Mouse (Mus musculus) liver, embryonic 11.5 days (tissue): ENCODE results near the gene Ndufc1. TPM values are rescaled to one million over a fixed set of nuclear protein-coding genes. Genes with fewer than 3 reads are reported as not detected.

Source experiments
- ATAC-seq: fragments of 200-750 bp; cut with Nextera tagmentation; replicated peaks from 2 replicates; pipeline ENCODE4 v1.8.0; 2017; ENCODE audit warnings: moderate number of reproducible peaks, mild to moderate bottlenecking, moderate TSS enrichment, moderate library complexity; ENCODE audit not compliant: low FRiP score
- DNase-seq: peaks from one replicate; pipeline ENCODE4 v3.0.0-alpha.2; 2017; ENCODE audit warnings: low spot score
- H3K27ac ChIP-seq: fragments of 300-500 bp; sonication (generic); 2 replicates; pipeline ENCODE4 v1.5.1; 2014; ENCODE audit warnings: mild to moderate bottlenecking, low read depth, low read length, control low read depth
- H3K27me3 ChIP-seq: fragments of 300-500 bp; sonication (generic); replicated peaks from 2 replicates; pipeline ENCODE4 v1.6.1; 2014; ENCODE audit warnings: low read length, mixed read lengths; ENCODE audit not compliant: control insufficient read depth, insufficient read depth
- H3K36me3 ChIP-seq: fragments of 300-500 bp; sonication (generic); 2 replicates; pipeline ENCODE4 v1.6.1; 2014; ENCODE audit warnings: mild to moderate bottlenecking, low read length, moderate library complexity, mixed read lengths; ENCODE audit not compliant: control insufficient read depth, insufficient read depth
- H3K4me1 ChIP-seq: fragments of 300-500 bp; sonication (generic); replicated peaks from 2 replicates; pipeline ENCODE4 v1.6.1; 2014; ENCODE audit warnings: low read length, mixed read lengths; ENCODE audit not compliant: control insufficient read depth, insufficient read depth
- H3K4me2 ChIP-seq: fragments of 300-500 bp; sonication (generic); 2 replicates; pipeline ENCODE4 v1.6.1; 2014; ENCODE audit warnings: mild to moderate bottlenecking, control low read depth, moderate library complexity
- H3K4me3 ChIP-seq: fragments of 300-500 bp; sonication (generic); 2 replicates; pipeline ENCODE4 v1.5.1; 2014; ENCODE audit warnings: low read depth, low read length, control low read depth
- H3K9ac ChIP-seq: fragments of 300-500 bp; sonication (generic); 2 replicates; pipeline ENCODE4 v1.6.1; 2014; ENCODE audit warnings: low read depth, low read length, control low read depth
- H3K9me3 ChIP-seq: fragments of 300-500 bp; sonication (generic); 2 replicates; pipeline ENCODE4 v1.6.1; 2016; ENCODE audit warnings: low read length, inconsistent platforms, mixed read lengths; ENCODE audit not compliant: control insufficient read depth
- WGBS: fragments of 180-500 bp; shearing (Covaris S2); extraction: QIAGEN DNeasy Blood & Tissue Kit; methylation state at CpG from one replicate; pipeline ENCODE4 v1.1.7; 2014; 5-methylcytosine and 5-hydroxymethylcytosine counted together
- polyA plus RNA-seq: library from polyadenylated mRNA; unstranded; fragments of >200 nt; fragmentation: Nextera tagmentation; extraction: Ambion mirVana; gene quantifications from 2 replicates; pipeline ENCODE4 v1.2.1, GENCODE M21; 2014

Ndufc1 gene
- polyA plus RNA-seq, 1 experiment from 2014 or later = 701 TPM

GRCm38 (mm10) chr3:51379786-51380659 is 28.8 kb downstream of the Ndufc1 start:
- Histone ChIP-seq H3K36me3 (no peaks in the 10 kb centered on the region), H3K9me3 (no peaks in the 10 kb centered on the region), H3K9ac (no peak overlapping the region), H3K27me3 (no peaks in the 10 kb centered on the region), H3K4me2 (no peak overlapping the region), H3K27ac (no peak overlapping the region), H3K4me1 (peaks cover 13% of the 10 kb centered on the region), H3K4me3 (no peak overlapping the region)
- ATAC-seq (no peak), DNase-seq (no peak)
- 72% methylated on average over 5 of the region's 5 CpGs for WGBS

- 86% methylated on average over 3 of the region's 3 CpGs for WGBS
- peak overlapping the region; percentile 46 for H3K9ac ChIP-seq
- no peak for ATAC-seq
- no peaks in the 10 kb centered on the region for H3K27me3 ChIP-seq
- H3K36me3 ChIP-seq = no peaks in the 10 kb centered on the region
- H3K4me2 ChIP-seq = peak overlapping the region; percentile 69
- DNase-seq = no peak
- H3K9me3 ChIP-seq = no peaks in the 10 kb centered on the region
- peaks cover 13% of the 10 kb centered on the region for H3K4me1 ChIP-seq
- H3K27ac ChIP-seq = peak overlapping the region; percentile 2; the same call in 1 of the 2 replicates
- peak overlapping the region; percentile 40 for H3K4me3 ChIP-seq
These were observed 30.2 kb downstream of the Ndufc1 start for GRCm38 (mm10) chr3:51378665-51378946.

- ATAC-seq (no peak; the same call in 1 of the 2 replicates), DNase-seq (no peak)
- Histone ChIP-seq H3K4me2 (peak overlapping the region; percentile 69), H3K27ac (peak overlapping the region; percentile 2; the same call in 1 of the 2 replicates), H3K36me3 (no peaks in the 10 kb centered on the region), H3K4me3 (peak overlapping the region; percentile 40), H3K9ac (peak overlapping the region; percentile 46), H3K9me3 (no peaks in the 10 kb centered on the region), H3K4me1 (peaks cover 13% of the 10 kb centered on the region), H3K27me3 (no peaks in the 10 kb centered on the region)
- WGBS = 33% methylated on average over 31 of the region's 31 CpGs
These were observed 30.7 kb downstream of the Ndufc1 start for GRCm38 (mm10) chr3:51377878-51378664.

DNA sequence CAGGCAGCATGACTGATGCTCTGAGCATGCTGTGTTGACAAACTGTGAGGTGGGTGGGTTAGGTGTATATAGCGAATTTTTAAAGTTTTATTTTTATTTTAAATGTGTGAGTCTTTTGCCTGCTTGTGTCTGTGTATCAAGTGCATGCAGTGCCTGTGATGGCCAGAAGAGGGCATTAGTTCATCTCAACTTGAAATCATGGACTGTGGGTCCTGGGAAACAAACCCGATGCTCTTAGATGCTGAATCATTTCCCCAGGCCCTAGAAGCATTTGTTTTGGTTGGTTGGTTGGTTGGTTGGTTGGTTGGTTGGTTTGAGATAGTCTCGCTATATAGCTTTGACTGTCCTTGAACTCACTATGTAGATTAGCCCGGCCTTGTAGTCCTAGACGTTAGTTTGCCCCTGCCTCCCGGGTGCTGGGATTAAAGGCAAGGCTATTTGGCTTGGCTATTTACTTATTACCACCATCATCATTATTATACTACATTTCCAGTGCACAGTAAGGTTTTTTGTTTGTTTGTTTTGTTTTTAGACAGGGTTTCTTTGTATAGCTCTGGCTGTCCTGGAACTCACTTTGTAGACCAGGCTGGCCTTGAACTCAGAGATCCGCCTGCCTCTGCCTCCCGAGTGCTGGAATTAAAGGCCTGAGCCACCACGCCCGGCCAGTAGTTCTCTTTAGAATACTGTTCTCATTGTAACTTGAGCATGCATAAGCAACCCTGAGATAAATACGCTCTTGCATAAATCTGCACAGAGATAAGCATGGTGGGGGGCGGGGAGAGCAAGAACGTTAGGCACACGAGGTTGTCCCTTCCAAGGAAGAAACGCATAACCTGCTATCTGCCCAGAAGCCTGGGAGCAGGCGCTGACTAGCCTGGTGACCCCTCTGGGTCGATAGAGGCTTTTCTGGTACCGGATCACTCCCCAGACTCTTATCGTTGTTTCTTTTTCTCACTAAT is 33.2 kb downstream of the Ndufc1 start:
- Histone ChIP-seq H3K4me3 (no peak overlapping the region), H3K36me3 (no peaks in the 10 kb centered on the region), H3K4me1 (peaks cover 13% of the 10 kb centered on the region), H3K9ac (no peak overlapping the region), H3K27ac (peak overlapping the region; percentile 52), H3K9me3 (no peaks in the 10 kb centered on the region), H3K27me3 (no peaks in the 10 kb centered on the region), H3K4me2 (no peak overlapping the region)
- WGBS = 54% methylated on average over 19 of the region's 19 CpGs
- peak; percentile 54 for DNase-seq
- peak; percentile 77 for ATAC-seq

DNA sequence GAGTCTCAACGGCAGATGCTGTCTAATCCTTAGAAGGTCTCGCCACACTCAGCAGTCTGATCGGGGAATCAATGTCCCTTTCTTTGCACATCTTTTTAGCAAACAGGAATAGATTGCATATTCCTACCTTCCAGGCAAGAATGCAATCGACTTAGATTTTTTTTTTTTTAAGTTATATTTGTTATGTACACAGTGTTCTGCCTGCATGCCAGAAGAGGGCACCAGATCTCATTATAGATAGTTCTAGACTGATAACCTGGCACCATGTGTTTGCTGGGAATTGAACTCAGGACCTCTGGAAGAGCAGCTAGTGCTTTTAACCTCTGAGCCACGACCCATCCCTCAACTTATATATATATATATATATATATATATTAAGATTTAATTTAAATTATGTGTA is 35.2 kb downstream of the Ndufc1 start:
- 73% methylated on average over 5 of the region's 5 CpGs for whole genome bisulfite sequencing
- ATAC-seq = no peak

GRCm38 (mm10) chr3:51372883-51373282 is 35.9 kb downstream of the Ndufc1 start:
- ATAC-seq = no peak
- WGBS = 54% methylated on average over 5 of the region's 5 CpGs

More for the DNA sequence above, 35.2 kb downstream of the Ndufc1 start:
- Histone ChIP-seq H3K9me3 (no peaks in the 10 kb centered on the region), H3K27ac (no peak overlapping the region), H3K9ac (no peak overlapping the region), H3K27me3 (no peaks in the 10 kb centered on the region), H3K4me1 (peaks cover 13% of the 10 kb centered on the region), H3K4me2 (no peak overlapping the region), H3K36me3 (no peaks in the 10 kb centered on the region), H3K4me3 (no peak overlapping the region)
- no peak for DNase-seq

GRCm38 (mm10) chr3:51371826-51372225 is 37.0 kb downstream of the Ndufc1 start:
- peaks cover 18% of the 10 kb centered on the region for H3K4me1 ChIP-seq
- no peak overlapping the region for H3K9ac ChIP-seq
- H3K4me3 ChIP-seq = no peak overlapping the region
- H3K36me3 ChIP-seq = no peaks in the 10 kb centered on the region
- no peaks in the 10 kb centered on the region for H3K9me3 ChIP-seq
- no peak for ATAC-seq
- no peak overlapping the region for H3K27ac ChIP-seq
- DNase-seq = no peak
- no peak overlapping the region for H3K4me2 ChIP-seq
- H3K27me3 ChIP-seq = no peaks in the 10 kb centered on the region
- 72% methylated on average over 2 of the region's 2 CpGs for WGBS

More at GRCm38 (mm10) chr3:51372883-51373282, 35.9 kb downstream of the Ndufc1 start:
- peak overlapping the region; percentile 7; the same call in 1 of the 2 replicates for H3K4me2 ChIP-seq
- no peaks in the 10 kb centered on the region for H3K9me3 ChIP-seq
- peaks cover 11% of the 10 kb centered on the region for H3K4me1 ChIP-seq
- DNase-seq = no peak
- H3K4me3 ChIP-seq = no peak overlapping the region
- H3K27ac ChIP-seq = no peak overlapping the region
- no peaks in the 10 kb centered on the region for H3K36me3 ChIP-seq
- no peak overlapping the region for H3K9ac ChIP-seq
- no peaks in the 10 kb centered on the region for H3K27me3 ChIP-seq

DNA sequence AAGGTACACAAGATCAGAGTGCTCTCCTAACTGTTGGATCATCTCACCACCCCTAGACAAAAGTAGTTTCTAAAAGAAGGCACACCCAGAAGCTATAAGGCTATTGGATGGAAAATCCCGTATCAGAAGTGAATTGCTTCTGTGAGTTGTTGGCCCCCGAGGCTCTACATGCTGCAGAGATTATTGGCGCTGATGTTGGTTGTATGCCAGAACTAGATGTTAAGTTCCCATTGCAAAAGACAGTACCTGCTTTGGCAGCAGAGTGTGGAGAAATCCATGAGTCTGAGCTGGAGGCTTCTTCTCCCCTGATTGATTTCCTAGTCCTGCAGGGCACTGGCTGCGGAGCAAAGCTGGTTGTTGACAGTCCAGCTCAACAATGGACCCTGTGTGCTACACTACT is 40.8 kb downstream of the Ndufc1 start:
- Histone ChIP-seq H3K27ac (no peak overlapping the region), H3K9me3 (no peaks in the 10 kb centered on the region), H3K36me3 (no peaks in the 10 kb centered on the region), H3K9ac (no peak overlapping the region), H3K4me3 (no peak overlapping the region), H3K4me1 (peaks cover 21% of the 10 kb centered on the region), H3K4me2 (no peak overlapping the region), H3K27me3 (peaks cover 3% of the 10 kb centered on the region; the same call in 1 of the 2 replicates)
- WGBS = 78% methylated on average over 4 of the region's 4 CpGs
- DNase-seq (no peak), ATAC-seq (no peak)
